Mouse (Mus musculus) olfactory bulb, adult 2 months (tissue): Measurements from ENCODE around the gene Trpm3.

Experiments
- CTCF ChIP-seq: fragments of 200-500 bp; IDR thresholded peaks from 2 replicates; pipeline ENCODE4 v1.5.1; 2012; ENCODE audit warnings: low read depth, mild to moderate bottlenecking, low read length, moderate library complexity; ENCODE audit not compliant: insufficient read depth
- POLR2A ChIP-seq: fragments of 200-500 bp; IDR thresholded peaks from 2 replicates; pipeline ENCODE4 v1.6.1; 2012; ENCODE audit warnings: mild to moderate bottlenecking, low read depth, low read length, moderate library complexity; ENCODE audit not compliant: insufficient read depth

DNA sequence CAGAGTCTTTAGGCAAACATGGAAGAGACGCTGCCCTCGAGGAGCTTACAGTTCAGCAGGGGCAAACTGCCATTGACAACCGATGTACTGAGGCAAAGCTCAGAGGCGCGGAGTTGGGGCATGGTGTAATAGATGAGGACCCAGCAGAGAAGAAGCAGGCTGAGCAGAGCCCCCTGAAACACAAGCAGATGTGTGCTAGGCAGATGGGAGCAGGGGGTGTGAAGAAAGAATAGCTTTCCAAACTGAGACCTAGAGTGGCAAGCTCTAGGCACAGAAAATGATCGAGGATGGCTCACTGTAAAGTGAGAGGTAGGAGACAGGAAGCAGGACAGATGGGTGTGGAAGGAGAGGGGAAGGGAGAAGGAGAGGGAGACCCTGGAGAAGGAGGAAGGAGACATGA, 792.2 kb downstream of the Trpm3 start:
- no peak for TF ChIP-seq POLR2A
- no peak for TF ChIP-seq CTCF
